Mouse (Mus musculus): ENCODE data around the gene Supt3. TPM values are rescaled to one million over a fixed set of nuclear protein-coding genes. Genes with fewer than 3 reads are reported as not detected.
A peak's percentile ranks its signal among the peaks of the same experiment; 100 is the strongest.

The Supt3 gene
- polyA plus RNA-seq, 1 experiment from 2014 or later, result 23.7 TPM

DNA sequence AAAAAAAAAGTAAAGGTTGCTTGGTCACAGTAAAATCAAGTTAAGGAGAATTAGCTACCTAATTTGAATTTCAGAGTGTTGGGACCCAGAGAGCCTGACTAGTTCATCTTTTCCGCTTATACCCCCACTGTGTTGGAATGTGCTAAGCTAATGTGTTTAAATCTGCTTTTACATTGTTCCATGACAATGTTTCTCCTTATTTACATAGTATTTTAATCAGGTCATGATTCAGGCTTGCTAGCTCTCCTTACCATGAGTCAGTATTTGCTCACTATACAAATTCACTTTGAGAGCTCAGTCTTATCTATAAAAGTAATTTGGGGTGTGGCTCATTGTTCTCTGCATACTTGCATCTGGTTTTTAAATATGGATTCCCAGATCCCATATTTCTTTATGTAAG lies 9.6 kb upstream of the Supt3 start:
- Histone ChIP-seq H3K27ac (replicated peaks in 1 of 2; ENCODE audit: control insufficient read depth in 1 of 2, insufficient read depth in 1 of 2, low read depth in 2 of 2, low read length in 2 of 2) (no peak overlapping the region), H3K4me3 (ENCODE audit: control insufficient read depth in 1 of 2, insufficient read depth in 1 of 2, low read depth in 1 of 2, low read length in 2 of 2) (no peak overlapping the region), H3K4me2 (ENCODE audit: low read length) (no peak overlapping the region), H3K9me3 (ENCODE audit: control insufficient read depth, low read length) (no peaks in the 10 kb centered on the region), H3K9ac (ENCODE audit: low read length) (no peak overlapping the region), H3K4me1 (ENCODE audit: control insufficient read depth in 2 of 2, insufficient read depth in 2 of 2, low read length in 2 of 2) (no peaks in the 10 kb centered on the region), H3K27me3 (ENCODE audit: control insufficient read depth, insufficient read depth, low read length) (no peaks in the 10 kb centered on the region), H3K36me3 (ENCODE audit: control insufficient read depth, insufficient read depth, low read length) (no peaks in the 10 kb centered on the region)
- 91% methylated on average over 1 of the region's 1 CpGs for whole genome bisulfite sequencing
- ATAC-seq (ENCODE audit: insufficient number of reproducible peaks, insufficient read depth, low FRiP score, low read depth), result no peak

DNA sequence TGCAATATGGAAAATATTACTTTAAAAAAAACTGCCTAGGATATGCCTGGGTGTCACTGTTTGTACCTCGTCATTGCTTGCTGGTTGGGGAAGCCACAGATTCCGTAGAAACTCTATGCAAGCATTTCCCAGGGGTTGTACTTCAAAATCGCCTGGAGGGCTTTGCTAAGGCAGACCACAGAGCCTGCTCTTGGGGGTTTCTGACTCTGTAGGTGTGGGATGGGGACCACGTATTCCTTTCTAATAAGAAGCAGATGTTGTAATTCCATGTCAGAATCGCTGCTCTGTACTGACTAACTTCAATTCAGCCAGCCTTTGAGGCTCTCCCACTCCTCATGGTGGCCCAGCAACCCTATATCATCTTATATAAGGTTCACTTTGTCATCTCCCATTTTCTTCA lies 8.4 kb upstream of the Supt3 start:
- Histone ChIP-seq H3K9ac (ENCODE audit: low read length) (no peak overlapping the region), H3K4me2 (ENCODE audit: low read length) (no peak overlapping the region), H3K4me3 (ENCODE audit: control insufficient read depth in 1 of 2, insufficient read depth in 1 of 2, low read depth in 1 of 2, low read length in 2 of 2) (no peak overlapping the region), H3K36me3 (ENCODE audit: control insufficient read depth, insufficient read depth, low read length) (no peaks in the 10 kb centered on the region), H3K4me1 (ENCODE audit: control insufficient read depth in 2 of 2, insufficient read depth in 2 of 2, low read length in 2 of 2) (no peaks in the 10 kb centered on the region), H3K27me3 (ENCODE audit: control insufficient read depth, insufficient read depth, low read length) (no peaks in the 10 kb centered on the region), H3K27ac (replicated peaks in 1 of 2; ENCODE audit: control insufficient read depth in 1 of 2, insufficient read depth in 1 of 2, low read depth in 2 of 2, low read length in 2 of 2) (no peak overlapping the region), H3K9me3 (ENCODE audit: control insufficient read depth, low read length) (no peaks in the 10 kb centered on the region)
- ATAC-seq (ENCODE audit: insufficient number of reproducible peaks, insufficient read depth, low FRiP score, low read depth), result no peak
- WGBS, result 62% methylated on average over 5 of the region's 5 CpGs

DNA sequence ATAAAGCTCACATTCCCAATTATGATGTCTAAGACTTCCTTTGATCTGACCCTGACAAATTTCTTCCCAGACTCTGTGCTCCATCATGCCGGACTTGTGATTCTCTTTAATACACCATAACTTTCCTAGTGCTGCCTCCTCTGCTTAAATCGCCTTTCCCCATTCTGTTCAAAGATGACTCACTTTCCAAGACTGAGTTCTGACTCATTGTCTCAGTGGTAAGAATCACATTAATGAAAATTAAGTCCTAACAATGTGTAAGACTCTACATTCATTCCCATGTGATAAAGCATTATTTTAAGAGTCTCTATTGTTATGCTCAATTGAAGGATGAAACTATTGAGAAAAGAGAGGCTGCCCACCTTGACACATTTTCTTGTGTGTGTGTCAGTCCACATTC lies 6.1 kb upstream of the Supt3 start:
- no peak overlapping the region for H3K4me3 ChIP-seq (ENCODE audit: control insufficient read depth in 1 of 2, insufficient read depth in 1 of 2, low read depth in 1 of 2, low read length in 2 of 2)
- 78% methylated on average over 2 of the region's 2 CpGs for WGBS
- H3K4me2 ChIP-seq (ENCODE audit: low read length), result no peak overlapping the region
- no peak overlapping the region for H3K9ac ChIP-seq (ENCODE audit: low read length)
- no peaks in the 10 kb centered on the region for H3K36me3 ChIP-seq (ENCODE audit: control insufficient read depth, insufficient read depth, low read length)
- no peaks in the 10 kb centered on the region for H3K27me3 ChIP-seq (ENCODE audit: control insufficient read depth, insufficient read depth, low read length)
- no peaks in the 10 kb centered on the region for H3K9me3 ChIP-seq (ENCODE audit: control insufficient read depth, low read length)
- no peak for ATAC-seq (ENCODE audit: insufficient number of reproducible peaks, insufficient read depth, low FRiP score, low read depth)
- H3K27ac ChIP-seq (replicated peaks in 1 of 2; ENCODE audit: control insufficient read depth in 1 of 2, insufficient read depth in 1 of 2, low read depth in 2 of 2, low read length in 2 of 2), result no peak overlapping the region
- no peaks in the 10 kb centered on the region for H3K4me1 ChIP-seq (ENCODE audit: control insufficient read depth in 2 of 2, insufficient read depth in 2 of 2, low read length in 2 of 2)

DNA sequence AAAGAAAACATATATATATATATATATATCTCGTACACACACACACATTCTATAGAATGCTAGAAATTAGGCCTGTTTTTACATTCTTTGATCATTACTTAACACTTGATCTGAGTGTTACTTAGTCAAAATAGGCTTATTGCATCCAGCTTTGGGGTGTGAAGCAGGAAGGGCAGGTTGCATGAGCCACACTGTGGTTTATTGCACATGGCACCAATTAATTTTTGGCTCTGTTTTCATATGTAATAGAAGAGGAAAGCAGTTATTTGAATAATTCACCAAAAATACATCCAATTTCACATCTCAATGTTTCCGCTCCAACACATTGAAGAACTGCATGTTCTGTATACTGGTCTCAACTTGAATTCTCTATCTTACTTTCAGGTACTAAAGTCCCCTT lies 4.4 kb upstream of the Supt3 start:
- Histone ChIP-seq H3K4me2 (ENCODE audit: low read length) (no peak overlapping the region), H3K9ac (ENCODE audit: low read length) (no peak overlapping the region), H3K9me3 (ENCODE audit: control insufficient read depth, low read length) (no peaks in the 10 kb centered on the region), H3K27ac (replicated peaks in 1 of 2; ENCODE audit: control insufficient read depth in 1 of 2, insufficient read depth in 1 of 2, low read depth in 2 of 2, low read length in 2 of 2) (no peak overlapping the region), H3K27me3 (ENCODE audit: control insufficient read depth, insufficient read depth, low read length) (no peaks in the 10 kb centered on the region), H3K4me1 (ENCODE audit: control insufficient read depth in 2 of 2, insufficient read depth in 2 of 2, low read length in 2 of 2) (no peaks in the 10 kb centered on the region), H3K4me3 (ENCODE audit: control insufficient read depth in 1 of 2, insufficient read depth in 1 of 2, low read depth in 1 of 2, low read length in 2 of 2) (no peak overlapping the region), H3K36me3 (ENCODE audit: control insufficient read depth, insufficient read depth, low read length) (no peaks in the 10 kb centered on the region)
- WGBS, result 84% methylated on average over 2 of the region's 2 CpGs
- ATAC-seq (ENCODE audit: insufficient number of reproducible peaks, insufficient read depth, low FRiP score, low read depth), result no peak

- Histone ChIP-seq H3K4me1 (ENCODE audit: control insufficient read depth in 2 of 2, insufficient read depth in 2 of 2, low read length in 2 of 2) (peaks cover 0 to 7% of the 10 kb centered on the region in 2 experiments; a peak in 2 of 4 replicates), H3K4me2 (ENCODE audit: low read length) (peak overlapping the region; percentile 74), H3K27ac (replicated peaks in 1 of 2; ENCODE audit: control insufficient read depth in 1 of 2, insufficient read depth in 1 of 2, low read depth in 2 of 2, low read length in 2 of 2) (peak overlapping the region; percentile 55 to 80), H3K4me3 (ENCODE audit: control insufficient read depth in 1 of 2, insufficient read depth in 1 of 2, low read depth in 1 of 2, low read length in 2 of 2) (peak overlapping the region; percentile 72 to 73), H3K9ac (ENCODE audit: low read length) (peak overlapping the region; percentile 92), H3K9me3 (ENCODE audit: control insufficient read depth, low read length) (no peaks in the 10 kb centered on the region), H3K27me3 (ENCODE audit: control insufficient read depth, insufficient read depth, low read length) (no peaks in the 10 kb centered on the region), H3K36me3 (ENCODE audit: control insufficient read depth, insufficient read depth, low read length) (no peaks in the 10 kb centered on the region)
- peak; percentile 76 for ATAC-seq (ENCODE audit: insufficient number of reproducible peaks, insufficient read depth, low FRiP score, low read depth)
- WGBS, result under 1% methylated on average over 35 of the region's 35 CpGs
Observed at GRCm38 (mm10) chr17:44777337-44777804, 419 bp downstream of the Supt3 start.

- H3K4me1 ChIP-seq (ENCODE audit: control insufficient read depth in 2 of 2, insufficient read depth in 2 of 2, low read length in 2 of 2), result peaks cover 0 to 7% of the 10 kb centered on the region in 2 experiments; a peak in 2 of 4 replicates
- peak overlapping the region in 1 of 2 experiments; percentile 72; a peak in 2 of 4 replicates for H3K4me3 ChIP-seq (ENCODE audit: control insufficient read depth in 1 of 2, insufficient read depth in 1 of 2, low read depth in 1 of 2, low read length in 2 of 2)
- H3K27ac ChIP-seq (replicated peaks in 1 of 2; ENCODE audit: control insufficient read depth in 1 of 2, insufficient read depth in 1 of 2, low read depth in 2 of 2, low read length in 2 of 2), result no peak overlapping the region; a peak in 1 of 4 replicates
- ATAC-seq (ENCODE audit: insufficient number of reproducible peaks, insufficient read depth, low FRiP score, low read depth), result no peak
- no peaks in the 10 kb centered on the region for H3K36me3 ChIP-seq (ENCODE audit: control insufficient read depth, insufficient read depth, low read length)
- H3K4me2 ChIP-seq (ENCODE audit: low read length), result peak overlapping the region; percentile 74
- 73% methylated on average over 5 of the region's 5 CpGs for WGBS
- no peaks in the 10 kb centered on the region for H3K9me3 ChIP-seq (ENCODE audit: control insufficient read depth, low read length)
- H3K27me3 ChIP-seq (ENCODE audit: control insufficient read depth, insufficient read depth, low read length), result no peaks in the 10 kb centered on the region
- peak overlapping the region; percentile 92 for H3K9ac ChIP-seq (ENCODE audit: low read length)
Observed at GRCm38 (mm10) chr17:44778141-44778540, 1.2 kb downstream of the Supt3 start.

DNA sequence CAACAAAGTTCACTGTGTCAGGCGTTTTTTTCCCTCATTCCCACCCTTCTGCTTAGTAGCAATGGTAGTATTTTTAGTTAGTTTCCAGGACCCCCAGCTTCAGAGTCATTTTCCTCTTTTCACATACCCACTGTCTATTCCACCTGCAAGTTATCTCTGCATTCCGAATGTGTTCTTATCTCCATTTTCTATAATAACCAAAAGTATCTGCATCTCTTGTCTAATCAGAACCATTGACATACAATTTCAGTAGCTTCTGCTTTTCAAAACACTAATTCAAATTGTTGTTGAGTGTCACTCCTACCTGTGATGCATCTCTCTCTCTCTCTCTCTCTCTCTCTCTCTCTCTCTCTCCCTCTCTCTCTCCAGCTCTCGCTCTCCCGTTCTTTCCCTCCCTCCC lies 3.4 kb downstream of the Supt3 start:
- no peak for ATAC-seq (ENCODE audit: insufficient number of reproducible peaks, insufficient read depth, low FRiP score, low read depth)
- 54% methylated on average over 4 of the region's 4 CpGs for WGBS

GRCm38 (mm10) chr17:44782366-44782765 lies 5.4 kb downstream of the Supt3 start:
- Histone ChIP-seq H3K9me3 (ENCODE audit: control insufficient read depth, low read length) (no peaks in the 10 kb centered on the region), H3K27ac (replicated peaks in 1 of 2; ENCODE audit: control insufficient read depth in 1 of 2, insufficient read depth in 1 of 2, low read depth in 2 of 2, low read length in 2 of 2) (no peak overlapping the region), H3K27me3 (ENCODE audit: control insufficient read depth, insufficient read depth, low read length) (no peaks in the 10 kb centered on the region), H3K4me2 (ENCODE audit: low read length) (no peak overlapping the region), H3K4me3 (ENCODE audit: control insufficient read depth in 1 of 2, insufficient read depth in 1 of 2, low read depth in 1 of 2, low read length in 2 of 2) (no peak overlapping the region), H3K36me3 (ENCODE audit: control insufficient read depth, insufficient read depth, low read length) (0 out of 2 replicates have a peak, but pooled peaks cover 2% of the 10 kb centered on the region), H3K4me1 (ENCODE audit: control insufficient read depth in 2 of 2, insufficient read depth in 2 of 2, low read length in 2 of 2) (peaks cover 0 to 7% of the 10 kb centered on the region in 2 experiments; a peak in 2 of 4 replicates), H3K9ac (ENCODE audit: low read length) (no peak overlapping the region)
- ATAC-seq (ENCODE audit: insufficient number of reproducible peaks, insufficient read depth, low FRiP score, low read depth), result no peak
- WGBS, result 88% methylated on average over 4 of the region's 4 CpGs

More for the DNA sequence above, 3.4 kb downstream of the Supt3 start:
- no peaks in the 10 kb centered on the region for H3K27me3 ChIP-seq (ENCODE audit: control insufficient read depth, insufficient read depth, low read length)
- no peak overlapping the region for H3K4me2 ChIP-seq (ENCODE audit: low read length)
- H3K9me3 ChIP-seq (ENCODE audit: control insufficient read depth, low read length), result no peaks in the 10 kb centered on the region
- H3K4me3 ChIP-seq (ENCODE audit: control insufficient read depth in 1 of 2, insufficient read depth in 1 of 2, low read depth in 1 of 2, low read length in 2 of 2), result no peak overlapping the region
- peaks cover 0 to 7% of the 10 kb centered on the region in 2 experiments; a peak in 2 of 4 replicates for H3K4me1 ChIP-seq (ENCODE audit: control insufficient read depth in 2 of 2, insufficient read depth in 2 of 2, low read length in 2 of 2)
- no peaks in the 10 kb centered on the region for H3K36me3 ChIP-seq (ENCODE audit: control insufficient read depth, insufficient read depth, low read length)
- no peak overlapping the region for H3K9ac ChIP-seq (ENCODE audit: low read length)
- H3K27ac ChIP-seq (replicated peaks in 1 of 2; ENCODE audit: control insufficient read depth in 1 of 2, insufficient read depth in 1 of 2, low read depth in 2 of 2, low read length in 2 of 2), result no peak overlapping the region
